Mouse (Mus musculus) CD4-positive, CD25-positive, alpha-beta regulatory T cell, adult 4 months (primary cell): Measurements from ENCODE around the gene Rbms1. TPM values are rescaled to one million over a fixed set of nuclear protein-coding genes. Genes with fewer than 3 reads are reported as not detected.

Experiments used
- ATAC-seq: one replicate; pipeline ENCODE4 v1.8.0; 2017
- polyA plus RNA-seq, 2 experiments: library from polyadenylated mRNA; unstranded; fragments of 100-300 nt; shearing (Covaris generic); gene quantifications; one replicate each; pipeline ENCODE4 v1.2.1; 2017

The Rbms1 gene
- polyA plus RNA-seq, 2 experiments from 2014 or later = 10.6 to 21.7 TPM

DNA sequence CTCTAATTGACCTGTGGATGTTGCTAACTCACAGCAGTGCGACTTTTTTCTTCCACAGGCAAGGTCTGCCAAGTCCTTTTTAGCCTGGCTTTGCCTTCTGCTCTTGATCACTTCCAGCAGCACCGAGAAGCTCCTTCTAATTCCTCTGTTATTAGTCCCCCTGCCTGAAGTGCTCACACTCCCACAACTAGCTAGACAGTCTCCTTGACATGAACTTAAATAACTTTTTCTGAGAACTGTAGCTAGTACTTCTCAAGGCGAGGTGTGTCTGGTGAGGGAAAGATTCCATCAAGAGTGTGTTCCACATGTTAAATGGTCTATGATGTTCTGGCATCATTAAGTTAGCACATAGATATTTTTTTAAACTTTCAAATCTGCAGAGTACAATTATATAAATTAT lies 256.1 kb downstream of the Rbms1 start:
- ATAC-seq = no peak

DNA sequence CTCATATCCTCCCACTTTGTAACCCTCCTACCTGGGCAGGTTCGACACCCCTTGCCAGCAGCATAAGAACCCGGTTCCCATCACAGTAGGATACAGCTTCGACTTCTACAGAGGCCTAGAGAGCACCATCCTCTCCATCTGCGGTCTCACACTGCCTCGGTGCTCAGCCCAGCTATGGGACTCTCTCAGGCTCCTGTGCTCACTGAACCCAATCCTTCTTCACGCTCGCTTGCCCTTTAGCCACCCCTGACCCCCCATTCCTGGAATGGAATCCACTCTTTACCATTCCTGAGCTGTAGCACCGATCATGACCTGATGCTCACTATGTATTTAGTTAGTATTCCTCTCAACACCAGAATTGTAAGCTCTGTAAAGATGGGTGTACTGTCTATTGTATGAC lies 257.6 kb downstream of the Rbms1 start:
- ATAC-seq = no peak

DNA sequence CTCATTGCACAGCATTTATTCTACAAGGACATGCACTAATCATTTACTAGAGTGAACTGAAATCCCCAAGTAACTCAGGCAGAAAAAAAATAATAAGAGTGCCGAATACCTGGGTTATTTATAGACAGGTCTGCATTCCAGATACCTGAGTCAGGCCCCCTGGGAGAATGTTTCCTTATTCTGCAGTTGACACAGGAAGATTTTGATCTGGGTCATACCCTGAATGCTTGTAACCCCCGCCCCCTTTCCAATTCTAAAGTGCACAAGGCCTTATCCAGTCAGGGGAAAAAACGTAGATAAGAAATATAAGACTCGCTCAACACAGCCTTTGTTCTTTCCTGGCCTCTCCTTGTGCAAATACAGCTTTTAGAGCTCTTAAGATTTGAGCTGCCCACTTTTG lies 259.7 kb downstream of the Rbms1 start:
- no peak for ATAC-seq

DNA sequence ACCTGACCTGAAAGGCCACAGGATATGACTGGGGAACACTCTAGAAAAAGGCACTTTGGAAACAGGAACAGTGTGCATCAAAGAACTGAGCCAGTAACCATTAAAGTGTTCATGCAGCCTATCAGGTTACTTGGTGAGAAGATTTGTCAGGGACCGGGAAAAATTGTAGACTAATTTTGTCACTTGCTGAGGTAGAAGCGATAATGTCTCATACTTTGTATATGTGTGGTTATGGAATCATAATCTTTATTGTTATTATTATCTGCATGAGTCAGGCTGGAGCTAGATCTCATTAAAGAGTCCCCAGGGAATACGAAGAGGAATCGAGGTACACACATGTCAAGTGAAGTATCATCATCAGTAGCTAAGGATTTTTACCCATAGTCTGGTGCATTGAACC lies 262.0 kb downstream of the Rbms1 start:
- no peak for ATAC-seq

Other genes with a start within 250 kb of the Rbms1 start
- under 1 TPM in 1 of 2 experiments, not detected in 1; 0.11 TPM for gene Itgb6, start 240.5 kb downstream of the Rbms1 start, polyA plus RNA-seq